Mouse (Mus musculus): ENCODE measurements at regions not wholly inside any gene's neighbourhood (a gene's known extent, or its start where the extent isn't known, plus 50 kb on each side); places are given as distances from the start of the nearest gene placed in this dataset.

DNA sequence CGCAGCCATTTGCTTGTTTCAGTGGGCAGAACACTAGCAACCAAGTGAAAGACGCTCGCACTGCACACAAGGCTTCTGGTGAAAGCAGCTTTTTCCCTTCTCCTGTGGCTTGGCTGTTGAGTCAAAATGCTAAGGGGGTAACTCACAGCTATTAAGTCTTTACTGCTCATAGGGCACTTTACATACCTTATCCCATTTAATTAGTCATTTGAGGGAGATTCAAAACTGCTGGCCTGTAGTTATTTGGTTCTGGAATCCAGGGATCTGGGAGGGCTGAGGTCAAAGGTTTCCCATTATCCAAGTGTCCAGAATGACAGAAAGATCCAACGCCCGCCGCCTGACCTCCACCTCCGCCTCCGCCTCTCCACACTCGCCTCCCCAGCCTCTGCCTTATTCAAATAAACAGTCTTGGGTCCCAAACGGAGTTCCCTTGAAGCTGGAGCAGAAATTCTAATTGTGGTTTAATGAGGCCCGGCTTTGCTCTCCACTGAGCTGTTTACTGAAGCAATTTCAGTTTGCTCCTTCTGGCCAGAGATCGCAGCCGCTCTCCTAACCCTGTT is 106.5 kb upstream of the Mycn start:
- ATAC-seq (replicated peaks; ENCODE audit: poor library complexity): no peak

DNA sequence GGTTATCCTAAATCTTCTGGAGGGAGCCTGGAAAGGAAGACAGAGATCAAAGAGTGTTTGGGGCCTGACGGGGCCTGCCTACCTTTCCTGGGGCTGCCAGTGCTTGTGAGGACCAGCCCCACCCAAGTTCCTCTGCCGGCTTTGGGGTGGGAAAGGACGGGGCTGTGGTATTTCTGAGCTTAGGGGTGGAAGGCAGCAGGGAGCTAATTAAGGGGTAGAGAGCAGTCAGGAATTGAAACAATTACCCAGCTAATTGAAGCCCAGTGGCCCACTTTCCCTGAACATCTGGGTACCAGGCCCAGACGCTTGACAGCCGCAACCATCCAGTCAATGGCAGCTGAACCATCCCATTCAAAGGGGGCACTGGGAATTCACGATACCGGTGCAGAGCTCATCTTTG is 101.2 kb upstream of the Mycn start:
- no peak for ATAC-seq (replicated peaks; ENCODE audit: poor library complexity)

DNA sequence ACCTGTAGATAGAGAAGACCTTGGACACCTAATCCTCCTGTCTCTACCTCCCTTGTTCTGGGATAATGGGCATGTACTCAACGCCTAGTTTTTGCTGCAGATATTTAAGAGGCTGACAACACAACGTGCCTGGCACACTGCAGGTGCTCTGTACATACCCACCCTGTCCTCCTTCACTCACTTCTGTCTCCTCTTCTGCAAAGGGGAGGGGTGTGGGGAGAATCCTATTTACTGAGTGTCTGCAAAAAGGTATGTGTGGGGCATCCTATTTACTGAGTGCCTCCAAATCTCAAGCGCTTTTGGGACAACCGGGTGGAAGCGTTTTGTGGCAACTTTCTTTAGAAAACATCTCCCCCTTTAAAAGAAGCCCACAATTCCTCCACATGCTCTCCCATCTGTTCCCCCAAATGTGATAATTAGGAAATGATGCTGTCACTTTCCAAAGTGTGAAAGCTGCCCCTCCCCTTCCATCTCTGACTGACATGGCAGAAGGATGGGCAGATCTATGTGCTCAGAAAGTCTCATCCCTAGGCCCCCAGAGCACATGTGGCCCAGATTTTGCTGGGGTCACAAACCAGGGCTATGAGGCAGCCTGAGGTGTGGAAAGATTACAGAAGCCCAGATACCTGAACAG is 93.5 kb upstream of the Mycn start:
- no peak for ATAC-seq (replicated peaks; ENCODE audit: poor library complexity)

DNA sequence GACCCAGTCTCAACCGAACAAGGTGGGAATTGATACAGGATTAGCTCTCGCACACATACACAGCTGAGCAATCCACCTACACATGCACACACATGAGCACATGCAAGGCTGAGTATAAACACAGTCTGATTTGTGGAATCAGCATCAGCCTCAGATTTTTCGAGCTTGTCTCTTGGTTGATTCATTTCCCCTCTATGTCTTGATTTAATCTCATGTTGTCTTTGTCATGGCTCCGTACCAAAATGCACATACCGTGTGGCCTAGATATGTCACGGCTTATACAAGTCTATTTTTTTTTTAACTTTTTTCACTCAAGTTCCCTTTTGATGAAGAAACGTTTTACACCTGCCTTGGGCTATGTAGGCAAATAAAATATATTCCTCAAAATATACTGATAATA is 88.6 kb upstream of the Mycn start:
- ATAC-seq (replicated peaks; ENCODE audit: poor library complexity): no peak

DNA sequence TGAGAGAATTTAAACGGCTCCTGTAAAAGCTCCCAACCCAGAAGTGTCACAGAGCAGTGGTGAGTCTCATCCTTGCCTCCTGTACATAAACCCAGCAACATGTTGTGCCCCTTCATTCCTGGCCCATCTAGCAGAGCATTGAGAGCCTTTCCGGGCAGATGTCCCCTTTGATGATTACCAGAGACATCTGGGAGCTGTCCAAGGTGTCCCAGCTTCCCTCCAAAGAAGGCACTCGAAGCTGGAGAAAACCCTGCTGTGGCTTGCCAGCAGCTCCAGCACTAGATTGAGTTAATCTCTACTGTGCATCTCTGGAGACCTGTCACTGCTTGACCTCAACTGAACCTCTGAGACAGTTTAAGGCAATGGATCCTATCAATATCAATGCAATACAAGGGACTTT is 86.4 kb upstream of the Mycn start:
- no peak for ATAC-seq (replicated peaks; ENCODE audit: poor library complexity)

DNA sequence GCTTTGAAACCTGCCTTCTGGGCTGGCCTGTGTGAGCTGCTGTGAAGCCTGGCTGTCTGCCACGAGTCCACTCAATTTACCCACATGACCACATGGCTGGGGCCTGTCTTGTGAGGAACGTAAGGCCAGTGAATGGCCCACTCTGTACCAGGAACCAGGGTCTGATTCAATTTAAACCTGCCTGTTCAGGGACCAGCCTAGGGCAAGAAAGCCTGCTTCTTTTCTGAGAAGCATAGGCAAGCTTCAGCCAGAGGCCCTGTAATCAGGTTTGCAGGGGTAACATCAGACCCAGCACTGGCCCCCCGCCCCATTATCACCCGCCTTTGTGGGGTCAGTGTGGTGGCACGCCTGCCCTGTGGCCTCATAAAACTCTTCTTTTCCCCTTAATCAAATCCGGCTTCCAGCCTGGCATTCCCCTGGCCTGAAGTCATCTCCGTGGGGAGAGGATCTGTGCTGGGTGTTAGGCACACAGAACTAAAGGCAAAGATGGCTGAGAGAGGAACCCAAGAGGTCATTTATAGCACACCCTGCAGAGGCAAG is 84.4 kb upstream of the Mycn start:
- ATAC-seq (replicated peaks; ENCODE audit: poor library complexity): no peak

DNA sequence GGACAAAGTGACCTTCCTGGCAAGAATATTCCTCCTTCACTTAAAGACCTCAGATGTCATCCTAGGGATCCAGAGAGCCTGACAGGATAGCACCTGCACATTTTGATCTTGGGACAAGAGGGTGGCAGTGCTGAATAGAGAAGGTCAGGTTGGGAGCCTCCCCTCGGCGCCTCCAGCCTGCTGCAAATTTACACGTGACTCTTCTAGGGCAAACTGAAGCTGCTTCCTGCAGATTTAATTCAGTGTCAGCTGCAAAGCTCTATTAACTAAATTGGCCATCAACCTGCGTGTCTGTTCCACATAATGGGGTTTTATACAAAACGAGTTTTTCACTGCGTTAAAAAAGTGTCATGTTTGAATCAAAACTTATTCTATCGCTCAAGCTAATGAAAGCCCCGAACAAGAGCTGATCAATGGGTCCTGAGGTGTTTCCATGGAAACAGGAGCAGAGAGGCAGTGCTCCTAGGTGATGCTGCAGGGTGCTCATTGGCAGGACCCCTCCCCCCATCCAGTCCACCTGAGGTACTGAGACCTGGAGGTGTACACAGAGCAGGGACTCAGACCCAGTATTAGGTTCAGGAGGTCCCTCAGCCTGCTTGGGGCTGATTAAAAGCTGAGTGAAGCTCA is 82.6 kb upstream of the Mycn start:
- no peak for ATAC-seq (replicated peaks; ENCODE audit: poor library complexity)

DNA sequence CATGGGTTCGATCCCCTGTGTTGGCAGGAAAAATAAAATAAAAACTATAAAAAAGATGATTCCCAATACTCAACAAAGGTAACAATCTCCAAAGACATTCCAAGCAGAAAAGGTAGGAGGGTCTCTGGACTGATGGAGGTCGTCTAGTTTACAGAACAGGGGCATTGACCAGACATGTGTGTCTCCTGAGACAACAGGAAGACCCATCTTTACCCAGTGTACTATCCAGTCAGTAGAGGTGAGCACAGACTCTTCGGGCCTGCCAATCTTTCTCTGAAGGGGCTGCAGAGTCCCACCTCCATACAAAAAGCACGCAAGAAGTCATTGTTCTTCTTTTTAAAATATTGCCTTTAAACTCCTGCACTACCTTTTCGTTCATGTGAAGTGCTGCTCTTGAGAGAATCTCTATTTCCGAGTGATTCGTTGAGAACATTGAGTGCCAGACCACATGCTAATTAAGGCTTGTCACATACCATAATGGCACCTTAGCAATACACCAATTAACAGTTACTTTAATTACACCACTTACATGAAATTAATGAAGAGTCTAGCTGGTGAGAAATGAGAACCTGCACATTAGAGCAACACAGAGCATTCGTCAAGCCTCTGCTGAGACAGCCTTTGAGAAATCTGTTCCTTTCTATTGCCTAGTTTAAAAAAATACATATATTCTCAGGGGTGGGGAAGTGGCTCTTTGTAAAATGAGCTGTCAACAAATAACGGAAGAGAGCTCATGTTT is 69.5 kb upstream of the Mycn start:
- no peak for ATAC-seq (replicated peaks; ENCODE audit: poor library complexity)

DNA sequence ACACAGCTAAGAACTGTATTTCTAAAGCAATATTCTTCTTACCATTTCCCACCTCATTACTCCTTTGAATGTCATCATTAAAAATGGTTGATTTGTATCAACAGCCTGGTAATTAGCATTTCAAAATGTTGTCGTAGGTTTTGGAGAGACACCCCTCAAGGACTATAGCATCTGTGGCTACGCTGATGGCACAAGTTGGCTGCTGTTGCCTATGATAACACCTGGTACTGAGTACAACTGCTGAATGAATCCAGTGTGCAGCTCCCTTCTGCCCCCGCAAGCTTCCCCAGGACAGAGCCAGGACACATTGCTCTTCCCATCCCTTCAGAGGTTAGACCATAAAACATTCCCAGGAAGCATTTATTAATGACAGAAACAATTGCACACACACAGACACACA is 68.7 kb upstream of the Mycn start:
- ATAC-seq (replicated peaks; ENCODE audit: poor library complexity): no peak

DNA sequence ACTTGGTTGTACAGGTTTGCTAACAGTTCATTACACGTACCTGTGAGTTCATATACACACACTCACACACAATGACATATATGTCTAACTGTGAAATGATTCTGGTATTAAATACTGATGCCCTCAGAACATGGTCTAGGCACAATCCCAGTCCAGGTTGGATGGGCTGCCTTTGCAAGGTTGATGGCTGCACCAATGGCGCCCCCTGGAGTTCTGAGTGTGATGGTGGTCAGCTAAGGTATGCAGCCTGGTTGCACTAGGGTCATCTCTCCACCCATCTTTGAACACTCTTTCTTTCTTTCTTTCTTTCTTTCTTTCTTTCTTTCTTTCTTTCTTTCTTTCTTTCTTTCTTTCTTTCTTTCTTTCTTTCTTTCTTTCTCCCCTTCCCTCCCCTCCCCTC is 67.8 kb upstream of the Mycn start:
- no peak for ATAC-seq (replicated peaks; ENCODE audit: poor library complexity)

DNA sequence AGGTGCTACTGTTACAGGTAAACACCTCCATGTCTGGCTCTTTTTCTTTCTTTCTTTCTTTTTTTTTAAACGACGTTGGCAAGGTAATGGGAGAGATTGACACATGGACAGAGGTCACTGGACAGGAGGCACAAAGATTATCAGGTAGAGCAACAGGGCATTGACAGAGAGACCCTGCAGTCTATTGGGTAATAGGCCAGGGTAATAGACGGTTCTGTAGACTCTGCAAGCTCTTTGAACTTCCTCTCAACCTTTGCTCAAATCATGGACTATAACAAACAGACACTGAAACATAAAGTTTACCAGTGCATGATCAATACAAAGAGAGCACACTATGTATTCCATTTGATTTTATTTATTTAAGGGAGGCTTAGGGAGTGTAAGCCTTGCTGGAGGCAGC is 61.0 kb upstream of the Mycn start:
- ATAC-seq (replicated peaks; ENCODE audit: poor library complexity): no peak

DNA sequence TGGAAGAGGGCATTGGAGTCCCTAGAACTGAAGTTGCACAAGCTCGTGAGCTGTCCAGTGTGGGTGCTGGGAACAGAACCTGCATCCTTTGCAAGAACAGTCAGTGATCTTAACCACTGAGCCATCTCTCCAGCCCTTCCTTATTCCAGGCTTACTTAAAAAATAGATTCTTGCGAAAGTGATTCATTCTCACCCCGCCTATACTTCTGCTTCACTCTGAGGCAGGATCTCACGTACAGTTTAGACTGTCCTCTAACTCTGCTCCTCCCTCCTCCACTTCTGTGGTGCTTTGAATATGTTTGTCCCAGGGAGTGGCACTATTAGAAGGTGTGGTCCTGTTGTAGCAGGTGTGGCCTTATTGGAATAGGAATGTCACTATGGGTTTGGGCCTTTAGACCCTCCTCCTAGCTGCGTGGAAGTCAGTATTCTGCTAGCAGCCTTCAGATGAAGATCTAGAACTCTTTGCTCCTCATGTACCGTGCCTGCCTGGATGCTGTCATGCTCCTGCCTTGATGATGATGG is 60.4 kb upstream of the Mycn start:
- no peak for ATAC-seq (replicated peaks; ENCODE audit: poor library complexity)

DNA sequence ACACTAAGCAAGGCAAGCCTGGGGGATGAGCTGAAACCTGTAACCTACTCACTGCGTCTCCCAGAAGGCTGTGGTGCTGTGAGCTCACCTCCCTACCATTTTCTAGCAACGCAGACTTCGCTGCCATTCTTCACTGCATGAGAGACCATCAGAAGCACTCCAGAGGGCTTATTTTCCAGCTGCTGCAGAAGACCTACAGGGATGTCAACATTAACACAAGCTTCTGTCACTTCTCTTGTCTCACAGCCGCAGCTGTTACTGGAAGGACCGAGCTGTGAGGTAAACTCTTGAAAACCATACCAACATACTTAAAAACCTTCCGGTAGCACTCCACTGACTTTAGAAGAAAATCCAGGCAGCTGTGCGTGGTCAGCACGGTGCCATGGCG is 54.3 kb upstream of the Mycn start:
- ATAC-seq (replicated peaks; ENCODE audit: poor library complexity): no peak

DNA sequence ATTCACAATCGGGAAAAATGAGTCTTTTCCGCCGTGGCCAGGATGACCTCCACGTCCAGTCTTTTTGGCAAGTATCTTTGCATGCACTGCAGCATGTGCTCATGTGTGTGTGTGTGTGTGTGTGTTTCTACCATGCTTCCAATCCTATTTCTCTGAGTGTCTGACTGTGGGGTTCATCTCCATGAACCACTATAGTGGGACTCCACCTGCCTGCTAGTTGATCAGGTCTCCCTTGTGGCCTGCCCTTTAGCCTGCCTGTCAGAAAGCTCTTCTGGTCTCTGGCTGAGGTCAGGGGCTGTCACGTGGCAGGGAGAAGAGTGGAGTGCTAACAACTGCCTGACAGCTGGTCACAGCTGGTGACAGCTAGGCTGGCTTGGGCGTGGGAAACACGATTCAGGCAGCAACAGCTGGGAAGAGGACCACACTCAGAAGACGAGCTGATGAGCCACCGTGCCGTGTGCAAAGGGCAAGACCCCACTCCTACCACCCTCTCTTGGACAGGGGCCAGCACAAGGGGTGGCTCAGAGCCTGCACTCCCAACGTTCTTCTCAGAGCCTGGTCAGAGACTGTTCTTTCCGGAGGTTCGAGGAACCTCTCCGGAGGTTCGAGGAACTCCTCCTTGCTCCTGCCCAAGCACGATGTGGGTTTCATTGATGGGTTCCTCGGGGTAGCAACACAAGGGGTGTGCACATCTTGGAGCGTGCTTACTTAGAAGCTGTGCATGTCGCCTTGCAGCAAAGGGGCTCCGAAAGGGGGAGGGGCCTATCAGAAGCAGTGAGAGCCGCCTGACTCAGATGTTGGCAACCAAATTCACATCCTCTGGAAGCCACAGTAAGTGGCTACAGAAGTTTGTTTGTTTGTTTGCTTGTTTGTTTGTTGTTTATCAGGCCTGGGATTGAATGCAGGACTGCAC is 53.6 kb upstream of the Mycn start:
- no peak for ATAC-seq (replicated peaks; ENCODE audit: poor library complexity)

DNA sequence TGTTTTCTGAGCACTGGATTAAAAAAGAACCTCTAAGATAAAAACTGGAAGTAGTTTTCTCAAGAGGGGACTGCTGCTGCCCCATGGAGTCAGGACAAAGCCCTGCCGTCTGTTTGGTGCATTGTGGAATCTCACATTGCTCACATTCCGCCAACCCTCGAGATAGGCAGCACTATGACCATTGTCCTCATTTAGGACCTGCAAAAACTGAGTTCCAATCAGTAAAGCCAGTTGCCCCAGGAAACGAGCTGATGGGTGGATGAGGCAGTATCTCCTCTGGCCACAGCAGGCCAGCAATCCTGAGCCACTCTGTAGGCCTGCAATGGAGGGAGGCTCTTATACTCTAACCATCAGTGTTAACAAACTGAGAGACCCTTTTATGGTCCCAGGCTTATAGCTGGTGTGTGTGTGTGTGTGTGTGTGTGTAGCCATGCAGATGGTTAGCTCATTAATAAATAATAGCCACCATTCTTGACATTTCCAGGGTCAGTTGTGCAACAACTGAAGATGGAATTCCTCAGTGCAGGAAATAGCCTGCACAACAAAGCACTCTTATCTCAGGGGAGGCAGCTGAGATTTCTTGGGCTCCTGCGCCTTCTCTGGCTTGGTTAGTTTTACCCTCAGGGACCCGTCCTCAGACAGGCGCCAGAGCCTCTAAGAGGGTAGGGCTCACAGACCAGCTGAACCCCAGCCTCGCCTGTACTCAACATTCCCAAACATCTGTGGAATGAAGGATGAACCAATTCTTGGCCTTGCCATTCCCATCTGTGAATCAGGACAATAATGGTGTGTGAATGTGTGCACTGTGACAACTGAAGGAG is 52.4 kb upstream of the Mycn start:
- no peak for ATAC-seq (replicated peaks; ENCODE audit: poor library complexity)
